Mouse (Mus musculus): ENCODE measurements around the gene Tmed11. TPM values are rescaled to one million over a fixed set of nuclear protein-coding genes. Genes with fewer than 3 reads are reported as not detected.
"Not testable (repeated sequence)": the region's sequence is repeated elsewhere in the genome, so short reads cannot be mapped to it uniquely, and the experiment has no call there.

Tmed11 gene
- polyA plus RNA-seq, 1 experiment = not detected

DNA sequence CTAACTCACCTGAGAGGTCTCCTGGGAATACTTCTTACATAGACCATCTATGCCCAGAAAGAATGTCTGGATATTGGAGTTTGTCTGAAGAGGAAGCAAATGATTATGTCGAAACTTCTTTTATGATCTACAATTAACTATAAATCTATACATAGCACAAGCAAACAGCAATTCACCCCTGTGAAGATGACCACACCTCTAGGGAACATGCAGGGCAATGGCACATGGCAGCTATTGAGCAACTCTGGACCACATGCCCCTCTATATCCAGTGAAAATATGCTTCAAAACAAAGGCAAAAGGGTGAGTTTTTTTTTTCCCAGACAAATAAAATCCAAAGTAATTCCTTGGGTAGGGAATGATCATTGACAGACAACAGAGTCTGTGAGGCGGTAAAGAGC lies 35.2 kb downstream of the Tmed11 start:
- Histone ChIP-seq H3K4me1 (replicated peaks; ENCODE audit: control insufficient read depth, insufficient read depth, low read length) (no peaks in the 10 kb centered on the region), H3K4me3 (ENCODE audit: control insufficient read depth, insufficient read depth, low read length) (no peak overlapping the region), H3K27ac (ENCODE audit: control insufficient read depth, insufficient read depth, low read length) (no peak overlapping the region), H3K36me3 (ENCODE audit: control insufficient read depth, insufficient read depth, low read length) (no peaks in the 10 kb centered on the region), H3K27me3 (ENCODE audit: control insufficient read depth, insufficient read depth, low read length) (no peaks in the 10 kb centered on the region)
- no peak for DNase-seq
- WGBS = 83% methylated on average over 2 of the region's 2 CpGs
- TF ChIP-seq POLR2A (IDR thresholded peaks at IDR 0.05; ENCODE audit: control insufficient read depth, extremely low read depth, insufficient read depth, low read length, poor library complexity) (no peak), CTCF (IDR thresholded peaks at IDR 0.05; ENCODE audit: borderline replicate concordance, control insufficient read depth, extremely low read depth, insufficient read depth, low read length, poor library complexity) (no peak)

DNA sequence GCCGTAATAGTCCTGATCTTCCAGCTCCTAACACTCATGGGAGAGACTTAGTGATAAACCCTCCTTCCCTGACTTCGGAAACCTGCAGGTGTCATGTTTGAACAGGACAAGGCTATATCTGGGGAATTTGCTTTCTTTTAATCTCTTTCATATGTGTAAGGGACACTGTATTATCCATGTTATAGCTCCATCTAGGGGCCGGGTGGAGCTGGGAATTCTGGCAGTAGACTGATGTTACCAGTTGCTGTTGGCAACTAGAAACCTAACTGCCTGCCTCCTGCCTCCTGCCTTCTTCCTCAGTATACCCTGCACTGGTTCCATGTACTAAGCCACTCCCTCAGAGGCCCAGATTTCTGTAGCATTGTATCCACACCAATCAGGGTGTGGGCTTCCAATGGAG lies 36.8 kb downstream of the Tmed11 start:
- DNase-seq = no peak
- TF ChIP-seq POLR2A (IDR thresholded peaks at IDR 0.05; ENCODE audit: control insufficient read depth, extremely low read depth, insufficient read depth, low read length, poor library complexity) (no peak), CTCF (IDR thresholded peaks at IDR 0.05; ENCODE audit: borderline replicate concordance, control insufficient read depth, extremely low read depth, insufficient read depth, low read length, poor library complexity) (no peak)
- no peaks in the 10 kb centered on the region for H3K36me3 ChIP-seq (ENCODE audit: control insufficient read depth, insufficient read depth, low read length)
- WGBS = 65% methylated on average over 3 of the region's 3 CpGs
- H3K4me3 ChIP-seq (ENCODE audit: control insufficient read depth, insufficient read depth, low read length) = no peak overlapping the region
- H3K27ac ChIP-seq (ENCODE audit: control insufficient read depth, insufficient read depth, low read length) = no peak overlapping the region
- H3K27me3 ChIP-seq (ENCODE audit: control insufficient read depth, insufficient read depth, low read length) = no peaks in the 10 kb centered on the region
- H3K4me1 ChIP-seq (replicated peaks; ENCODE audit: control insufficient read depth, insufficient read depth, low read length) = no peaks in the 10 kb centered on the region

DNA sequence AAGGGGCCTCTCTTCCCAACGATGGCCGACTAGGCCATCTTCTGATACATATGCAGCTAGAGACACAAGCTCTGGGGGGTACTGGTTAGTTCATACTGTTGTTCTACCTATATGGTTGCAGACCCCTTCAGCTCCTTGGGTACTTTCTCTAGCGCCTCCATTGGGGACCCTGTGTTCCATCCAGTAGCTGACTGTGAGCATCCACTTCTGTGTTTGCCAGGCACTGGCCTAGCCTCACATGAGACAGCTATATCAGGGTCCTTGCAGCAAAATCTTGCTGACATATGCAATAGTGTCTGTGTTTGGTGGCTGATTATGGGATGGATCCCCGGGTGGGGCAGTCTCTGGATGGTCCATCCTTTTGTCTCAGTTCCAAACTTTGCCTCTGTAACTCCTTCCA lies 43.9 kb downstream of the Tmed11 start:
- not testable (repeated sequence) for H3K27me3 ChIP-seq (ENCODE audit: control insufficient read depth, insufficient read depth, low read length); H3K36me3 ChIP-seq (ENCODE audit: control insufficient read depth, insufficient read depth, low read length); DNase-seq; H3K4me3 ChIP-seq (ENCODE audit: control insufficient read depth, insufficient read depth, low read length); H3K27ac ChIP-seq (ENCODE audit: control insufficient read depth, insufficient read depth, low read length); H3K4me1 ChIP-seq (replicated peaks; ENCODE audit: control insufficient read depth, insufficient read depth, low read length)
- WGBS = 87% methylated on average over 4 of the region's 4 CpGs

DNA sequence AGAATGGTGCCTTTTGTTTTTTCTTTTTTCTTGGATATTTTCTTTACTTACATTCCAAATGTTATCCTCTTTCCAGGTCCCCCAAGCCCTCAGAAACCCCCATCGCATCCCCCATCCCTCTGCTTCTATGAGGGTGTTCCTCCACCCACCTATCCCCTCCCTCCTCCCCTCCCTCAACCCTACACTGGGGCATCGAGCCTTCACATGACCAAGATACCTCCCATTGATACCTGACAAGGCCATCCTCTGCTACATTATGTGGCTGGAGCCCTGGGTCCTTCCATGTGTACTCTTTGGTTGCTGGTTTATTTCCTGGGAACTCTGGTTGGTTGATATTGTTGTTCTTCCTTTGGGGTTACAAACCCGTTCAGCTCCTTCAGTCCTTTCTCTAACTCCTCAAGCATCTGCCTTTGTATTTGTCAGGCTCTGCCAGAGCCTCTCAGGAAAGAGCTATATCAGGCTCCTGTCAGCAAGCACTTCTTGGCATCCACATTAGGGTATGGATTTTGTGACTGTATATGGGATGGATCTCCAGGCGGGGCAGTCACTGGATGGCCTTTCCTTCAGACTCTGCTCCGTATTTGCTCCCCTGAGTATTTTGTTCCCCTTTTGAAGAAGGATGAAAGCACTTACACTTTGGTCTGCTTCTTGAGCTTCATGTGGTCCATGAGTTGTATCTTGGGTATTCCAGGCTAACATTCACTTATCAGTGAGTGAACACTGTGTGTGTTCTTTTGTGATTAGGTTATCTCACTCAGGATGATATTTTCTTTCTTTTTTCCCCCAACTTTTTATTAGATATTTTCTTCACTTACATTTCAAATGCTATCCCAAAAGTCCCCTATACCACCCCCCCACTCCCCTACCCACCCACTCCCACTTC lies 44.6 kb downstream of the Tmed11 start:
- no peak for TF ChIP-seq CTCF (IDR thresholded peaks at IDR 0.05; ENCODE audit: borderline replicate concordance, control insufficient read depth, extremely low read depth, insufficient read depth, low read length, poor library complexity)
- TF ChIP-seq POLR2A (IDR thresholded peaks at IDR 0.05; ENCODE audit: control insufficient read depth, extremely low read depth, insufficient read depth, low read length, poor library complexity) = no peak
- Histone ChIP-seq H3K4me1 (replicated peaks; ENCODE audit: control insufficient read depth, insufficient read depth, low read length) (no peaks in the 10 kb centered on the region), H3K36me3 (ENCODE audit: control insufficient read depth, insufficient read depth, low read length) (no peaks in the 10 kb centered on the region), H3K27ac (ENCODE audit: control insufficient read depth, insufficient read depth, low read length) (no peak overlapping the region), H3K4me3 (ENCODE audit: control insufficient read depth, insufficient read depth, low read length) (no peak overlapping the region), H3K27me3 (ENCODE audit: control insufficient read depth, insufficient read depth, low read length) (no peaks in the 10 kb centered on the region)
- WGBS = 79% methylated on average over 5 of the region's 5 CpGs
- no peak for DNase-seq

DNA sequence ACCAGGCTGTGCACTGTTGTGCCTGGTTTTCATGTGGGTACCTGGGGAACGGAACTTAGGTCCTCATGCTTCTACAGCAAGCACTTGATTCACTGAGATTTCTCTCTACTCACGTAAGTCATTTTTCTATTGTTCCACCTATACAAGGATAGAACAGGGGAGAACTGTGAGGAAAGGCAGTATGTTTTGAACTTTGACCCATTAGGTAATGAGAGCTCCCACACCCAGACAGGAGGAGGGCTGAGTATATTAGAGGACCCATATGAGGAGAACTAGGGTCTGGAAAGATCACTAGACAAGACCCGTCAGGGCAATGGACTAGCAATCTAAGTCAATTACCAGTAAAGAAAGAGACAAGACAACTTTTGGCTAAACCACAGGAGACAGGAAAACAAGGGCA lies 50.5 kb downstream of the Tmed11 start:
- no peaks in the 10 kb centered on the region for H3K27me3 ChIP-seq (ENCODE audit: control insufficient read depth, insufficient read depth, low read length)
- TF ChIP-seq CTCF (IDR thresholded peaks at IDR 0.05; ENCODE audit: borderline replicate concordance, control insufficient read depth, extremely low read depth, insufficient read depth, low read length, poor library complexity) = no peak
- TF ChIP-seq POLR2A (IDR thresholded peaks at IDR 0.05; ENCODE audit: control insufficient read depth, extremely low read depth, insufficient read depth, low read length, poor library complexity) = no peak
- 88% methylated on average over 3 of the region's 3 CpGs for WGBS
- H3K36me3 ChIP-seq (ENCODE audit: control insufficient read depth, insufficient read depth, low read length) = no peaks in the 10 kb centered on the region
- DNase-seq = no peak
- no peaks in the 10 kb centered on the region for H3K4me1 ChIP-seq (replicated peaks; ENCODE audit: control insufficient read depth, insufficient read depth, low read length)
- H3K4me3 ChIP-seq (ENCODE audit: control insufficient read depth, insufficient read depth, low read length) = no peak overlapping the region
- no peak overlapping the region for H3K27ac ChIP-seq (ENCODE audit: control insufficient read depth, insufficient read depth, low read length)

DNA sequence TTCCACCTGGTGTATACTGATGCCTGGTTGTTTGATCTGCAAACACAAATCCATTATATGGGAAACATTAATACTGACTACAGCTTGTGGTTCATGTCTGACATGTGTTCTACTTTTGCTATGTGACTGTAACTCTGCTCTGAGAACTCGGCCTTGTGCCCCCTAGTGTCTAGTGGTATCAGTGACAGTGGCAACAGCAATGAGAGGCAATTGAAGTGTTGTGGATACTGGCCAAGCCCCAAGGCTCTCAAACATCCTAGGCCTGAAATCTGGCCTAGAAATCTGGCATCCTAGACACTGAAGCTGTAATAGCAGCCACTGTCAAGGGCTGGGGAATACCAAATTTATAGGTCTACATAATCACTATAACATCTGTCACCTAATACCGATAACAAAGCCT lies 51.3 kb downstream of the Tmed11 start:
- Histone ChIP-seq H3K4me1 (replicated peaks; ENCODE audit: control insufficient read depth, insufficient read depth, low read length) (no peaks in the 10 kb centered on the region), H3K4me3 (ENCODE audit: control insufficient read depth, insufficient read depth, low read length) (no peak overlapping the region), H3K36me3 (ENCODE audit: control insufficient read depth, insufficient read depth, low read length) (no peaks in the 10 kb centered on the region), H3K27me3 (ENCODE audit: control insufficient read depth, insufficient read depth, low read length) (no peaks in the 10 kb centered on the region), H3K27ac (ENCODE audit: control insufficient read depth, insufficient read depth, low read length) (no peak overlapping the region)
- 61% methylated on average over 2 of the region's 2 CpGs for WGBS
- no peak for DNase-seq
- TF ChIP-seq CTCF (IDR thresholded peaks at IDR 0.05; ENCODE audit: borderline replicate concordance, control insufficient read depth, extremely low read depth, insufficient read depth, low read length, poor library complexity) (no peak), POLR2A (IDR thresholded peaks at IDR 0.05; ENCODE audit: control insufficient read depth, extremely low read depth, insufficient read depth, low read length, poor library complexity) (no peak)

DNA sequence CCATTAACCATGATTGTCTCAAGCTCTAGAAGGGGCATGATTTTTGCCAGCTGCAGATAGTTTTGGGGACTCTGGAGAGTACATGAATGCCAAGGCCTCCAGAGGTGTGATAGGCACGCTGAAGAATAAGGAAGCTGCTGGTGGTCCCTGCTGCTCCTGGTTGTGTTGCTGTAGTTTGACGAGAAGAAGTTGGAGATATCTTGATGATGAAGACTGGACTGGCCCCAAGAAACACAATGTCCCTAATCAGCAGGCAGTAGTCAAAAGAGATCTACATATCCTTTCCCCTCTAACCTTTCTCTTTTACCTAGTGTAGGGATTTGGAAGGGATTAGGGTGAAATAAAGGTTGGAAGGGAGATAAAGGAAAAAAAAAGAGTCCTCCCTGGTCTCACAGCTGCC lies 52.6 kb downstream of the Tmed11 start:
- WGBS = 78% methylated on average over 2 of the region's 2 CpGs
- Histone ChIP-seq H3K36me3 (ENCODE audit: control insufficient read depth, insufficient read depth, low read length) (no peaks in the 10 kb centered on the region), H3K4me3 (ENCODE audit: control insufficient read depth, insufficient read depth, low read length) (no peak overlapping the region), H3K27ac (ENCODE audit: control insufficient read depth, insufficient read depth, low read length) (no peak overlapping the region), H3K27me3 (ENCODE audit: control insufficient read depth, insufficient read depth, low read length) (no peaks in the 10 kb centered on the region), H3K4me1 (replicated peaks; ENCODE audit: control insufficient read depth, insufficient read depth, low read length) (no peaks in the 10 kb centered on the region)
- TF ChIP-seq POLR2A (IDR thresholded peaks at IDR 0.05; ENCODE audit: control insufficient read depth, extremely low read depth, insufficient read depth, low read length, poor library complexity) = no peak
- TF ChIP-seq CTCF (IDR thresholded peaks at IDR 0.05; ENCODE audit: borderline replicate concordance, control insufficient read depth, extremely low read depth, insufficient read depth, low read length, poor library complexity) = no peak
- no peak for DNase-seq
